In the genomic region with DNA sequence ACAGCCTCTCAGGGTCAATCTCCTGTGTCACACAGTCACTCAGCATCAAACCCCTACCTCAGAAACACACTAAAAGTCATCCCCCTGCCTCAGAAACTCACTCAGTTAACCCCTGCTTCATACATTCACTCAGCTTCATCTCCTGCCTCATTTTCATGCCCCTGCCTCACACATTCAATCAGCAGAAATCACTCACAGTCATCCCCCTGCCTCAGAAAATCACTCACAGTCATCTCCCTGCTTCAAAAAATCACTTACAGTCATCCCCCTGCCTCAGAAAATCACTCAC, we compare ENCODE assay signal across 8 mouse cellular contexts. TPM values are rescaled to one million over a fixed set of nuclear protein-coding genes. Genes with fewer than 3 reads are reported as not detected.
DNase-seq lines count a peak whose midpoint lies in the region; ATAC-seq and TF ChIP-seq lines count a peak whose summit lies in the region.
"Not testable (repeated sequence)": the region's sequence is repeated elsewhere in the genome, so short reads cannot be mapped to it uniquely, and the experiment has no call there.

No protein-coding gene starts in this region.

- not testable (repeated sequence) for TF ChIP-seq POLR2A in ES-Bruce4 (IDR thresholded peaks at IDR 0.05; ENCODE audit: insufficient read depth, low read length)

- not testable (repeated sequence) for H3K4me2 ChIP-seq in kidney, postnatal 0 days (ENCODE audit: low read length); lung, embryonic 14.5 days

- H3K9ac ChIP-seq in ES-Bruce4 (ENCODE audit: low read depth, poor library complexity, severe bottlenecking), result peak overlapping the region; percentile 11
- not testable (repeated sequence) for H3K9ac ChIP-seq in kidney, postnatal 0 days (ENCODE audit: low read depth, low read length); lung, embryonic 14.5 days

- peak; percentile 11 for DNase-seq in adrenal gland, postnatal 10 days
- peak; percentile 17 for DNase-seq in embryonic facial prominence, embryonic 10.5 days (ENCODE audit: low spot score)
- DNase-seq in heart, postnatal 4 days, result peak; percentile 18
- DNase-seq in kidney, postnatal 0 days (ENCODE audit: low spot score), result peak; percentile 2
- DNase-seq in lung, embryonic 14.5 days, result peak; percentile 1
- peak; percentile 70 for DNase-seq in naive thymus-derived CD4-positive, alpha-beta T cell, adult 2 months (ENCODE audit: low read depth)
- DNase-seq in yolk sac, embryonic 10.5 days (ENCODE audit: low spot score), result peak; percentile 1

- H3K9me3 ChIP-seq in ES-Bruce4 (replicated peaks; ENCODE audit: control insufficient read depth, insufficient read depth, low read length, poor library complexity, severe bottlenecking), result peaks cover 18% of the 10 kb centered on the region
- peaks cover 55% of the 10 kb centered on the region for H3K9me3 ChIP-seq in embryonic facial prominence, embryonic 10.5 days
- H3K9me3 ChIP-seq in kidney, postnatal 0 days (replicated peaks; ENCODE audit: low read length), result peaks cover 18% of the 10 kb centered on the region; the same call in 1 of the 2 replicates
- H3K9me3 ChIP-seq in lung, embryonic 14.5 days (ENCODE audit: low read depth, low read length), result peaks cover 51% of the 10 kb centered on the region

- not testable (repeated sequence) for H3K4me1 ChIP-seq in ES-Bruce4 (ENCODE audit: control insufficient read depth, insufficient read depth, low read length); kidney, postnatal 0 days (replicated peaks; ENCODE audit: insufficient read depth, low read length); lung, embryonic 14.5 days (ENCODE audit: insufficient read depth)
- H3K4me1 ChIP-seq in embryonic facial prominence, embryonic 10.5 days, result peaks cover 26% of the 10 kb centered on the region

- not testable (repeated sequence) for H3K27me3 ChIP-seq in ES-Bruce4 (ENCODE audit: control insufficient read depth, insufficient read depth, low read length, poor library complexity, severe bottlenecking); embryonic facial prominence, embryonic 10.5 days (replicated peaks; ENCODE audit: low read depth, poor library complexity, severe bottlenecking); kidney, postnatal 0 days (ENCODE audit: insufficient read depth, low read length); lung, embryonic 14.5 days (ENCODE audit: insufficient read depth, low read length)

- TF ChIP-seq EP300 in ES-Bruce4 (IDR thresholded peaks at IDR 0.05; ENCODE audit: insufficient read depth, low read depth, low read length), result not testable (repeated sequence)

- peaks cover 23% of the 10 kb centered on the region for H3K36me3 ChIP-seq in ES-Bruce4 (ENCODE audit: control insufficient read depth, insufficient read depth, low read length, poor library complexity, severe bottlenecking)
- peaks cover 14% of the 10 kb centered on the region for H3K36me3 ChIP-seq in embryonic facial prominence, embryonic 10.5 days (replicated peaks)
- H3K36me3 ChIP-seq in kidney, postnatal 0 days (ENCODE audit: insufficient read depth, low read length), result not testable (repeated sequence)
- peaks cover 22% of the 10 kb centered on the region for H3K36me3 ChIP-seq in lung, embryonic 14.5 days (ENCODE audit: insufficient read depth)

- not testable (repeated sequence) for ATAC-seq in kidney, postnatal 0 days (replicated peaks; ENCODE audit: low FRiP score, low read depth); lung, embryonic 14.5 days (ENCODE audit: insufficient read depth)

- not testable (repeated sequence) for TF ChIP-seq CTCF in ES-Bruce4 (IDR thresholded peaks at IDR 0.05; ENCODE audit: low read depth, low read length); kidney, postnatal 0 days (IDR thresholded peaks at IDR 0.05; ENCODE audit: low read depth); lung, embryonic 14.5 days (IDR thresholded peaks at IDR 0.05; ENCODE audit: low read depth)

- not testable (repeated sequence) for H3K4me3 ChIP-seq in ES-Bruce4 (ENCODE audit: low read depth, low read length); embryonic facial prominence, embryonic 10.5 days; kidney, postnatal 0 days (replicated peaks; ENCODE audit: low read depth, low read length); lung, embryonic 14.5 days (ENCODE audit: low read depth, low read length)

- peak overlapping the region; percentile 76 for H3K27ac ChIP-seq in ES-Bruce4 (ENCODE audit: insufficient read depth, low read length)
- peak overlapping the region; percentile 0 for H3K27ac ChIP-seq in embryonic facial prominence, embryonic 10.5 days (replicated peaks)
- H3K27ac ChIP-seq in kidney, postnatal 0 days; lung, embryonic 14.5 days (ENCODE audit: low read depth): not testable (repeated sequence)

RNA-seq across cellular contexts. Expression of a gene that starts 1.3 kb away (rescaled TPM):
- 1,061 and 1,174 TPM in 2 replicates for polyA plus RNA-seq in ES-Bruce4 (2011; ENCODE audit: insufficient read depth, insufficient read length, low read depth, missing spikeins)
- total RNA-seq in adrenal gland, postnatal 10 days (2021), result 100 to 1,000 TPM; 102 to 237 TPM
- polyA plus RNA-seq in embryonic facial prominence, embryonic 10.5 days (2016; fragmentation: Nextera tagmentation; extraction: Ambion mirVana), result 259 and 324 TPM in 2 replicates
- total RNA-seq in heart, postnatal 4 days (2021), result 100 to 1,000 TPM in 1 of 2 experiments, 10 to 100 TPM in 1; 99.1 to 109 TPM
- polyA plus RNA-seq in kidney, postnatal 0 days (2015; fragmentation: Nextera tagmentation; extraction: Ambion mirVana), result 41.1 and 106 TPM in 2 replicates
- polyA plus RNA-seq in lung, embryonic 14.5 days (2014; fragmentation: Nextera tagmentation; extraction: Ambion mirVana), result 252 and 439 TPM in 2 replicates

Comparison
In these comparisons a context has a peak if more than half of its experiments do, and no peak if none do; other contexts are left out.
1. DNase-seq: peak in every context shown above with its lines; median percentile 70 in naive thymus-derived CD4-positive, alpha-beta T cell, adult 2 months; 18 in heart, postnatal 4 days; 17 in embryonic facial prominence, embryonic 10.5 days; 11 in adrenal gland, postnatal 10 days; 2 in kidney, postnatal 0 days; 1 in lung, embryonic 14.5 days; 1 in yolk sac, embryonic 10.5 days.